Mouse (Mus musculus) megakaryocyte, embryonic 14.5 days (primary cell): ENCODE measurements at regions not wholly inside any gene's neighbourhood (a gene's known extent, or its start where the extent isn't known, plus 50 kb on each side); places are given as distances from the start of the nearest gene placed in this dataset.

Experiments
- FLI1 ChIP-seq: IDR thresholded peaks from 2 replicates; pipeline ENCODE4 v1.6.1; 2012; ENCODE audit warnings: low read length, inconsistent platforms, mixed read lengths
- GATA1 ChIP-seq: IDR thresholded peaks from 3 replicates; pipeline ENCODE4 v1.6.1; 2012; ENCODE audit warnings: mixed read lengths, low read length, inconsistent platforms, borderline replicate concordance

DNA sequence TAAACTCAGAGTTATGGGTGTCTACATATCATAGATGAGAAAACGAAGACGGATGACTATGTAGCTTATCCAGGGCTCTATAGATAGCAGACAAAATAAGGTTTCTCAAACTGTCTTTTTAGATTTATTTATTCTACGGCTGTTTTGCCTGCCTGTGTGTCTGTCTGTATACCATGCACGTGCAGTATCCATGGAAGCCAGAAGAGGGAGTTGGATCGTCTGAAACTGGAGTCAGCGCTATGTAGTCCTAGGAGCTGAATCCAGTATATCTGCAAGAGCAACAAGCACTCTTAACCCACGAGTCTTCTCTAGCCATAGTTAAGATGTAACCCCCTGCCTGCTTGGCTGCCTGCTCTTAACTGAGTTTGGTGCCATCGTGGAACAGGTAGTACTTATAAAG lies 320.6 kb downstream of the Edem1 start:
- TF ChIP-seq GATA1 (no peak), FLI1 (no peak)
